Mouse (Mus musculus) embryo, embryonic 11 days (tissue): ENCODE data around the gene Agap1.

Source experiments
- DNase-seq: peaks from one replicate; pipeline ENCODE4 v3.0.0-alpha.2; 2015

Gene Agap1

GRCm38 (mm10) chr1:89673686-89674085 is 219.1 kb downstream of the Agap1 start:
- no peak for DNase-seq

GRCm38 (mm10) chr1:89674681-89675080 is 220.1 kb downstream of the Agap1 start:
- no peak for DNase-seq

- DNase-seq, result no peak
These were observed 221.8 kb downstream of the Agap1 start for GRCm38 (mm10) chr1:89676411-89676810.

GRCm38 (mm10) chr1:89680673-89681072 is 226.1 kb downstream of the Agap1 start:
- DNase-seq, result no peak

GRCm38 (mm10) chr1:89688914-89689313 is 234.3 kb downstream of the Agap1 start:
- DNase-seq, result peak; percentile 47

- DNase-seq, result no peak
These were observed 235.1 kb downstream of the Agap1 start for GRCm38 (mm10) chr1:89689544-89690212.

GRCm38 (mm10) chr1:89691096-89691495 is 236.5 kb downstream of the Agap1 start:
- no peak for DNase-seq

GRCm38 (mm10) chr1:89692420-89692819 is 237.8 kb downstream of the Agap1 start:
- no peak for DNase-seq

- no peak for DNase-seq
These were observed 240.3 kb downstream of the Agap1 start for GRCm38 (mm10) chr1:89694916-89695315.

GRCm38 (mm10) chr1:89697241-89697640 is 242.6 kb downstream of the Agap1 start:
- no peak for DNase-seq

GRCm38 (mm10) chr1:89700166-89700565 is 245.6 kb downstream of the Agap1 start:
- no peak for DNase-seq

- DNase-seq, result no peak
These were observed 246.6 kb downstream of the Agap1 start for GRCm38 (mm10) chr1:89701162-89701730.

- DNase-seq, result peak; percentile 67
These were observed 248.7 kb downstream of the Agap1 start for GRCm38 (mm10) chr1:89703294-89703693.

- no peak for DNase-seq
These were observed 251.1 kb downstream of the Agap1 start for GRCm38 (mm10) chr1:89705670-89706069.

- no peak for DNase-seq
These were observed 252.3 kb downstream of the Agap1 start for GRCm38 (mm10) chr1:89706862-89707261.

- DNase-seq, result no peak
These were observed 253.3 kb downstream of the Agap1 start for GRCm38 (mm10) chr1:89707756-89708480.

GRCm38 (mm10) chr1:89709824-89710223 is 255.2 kb downstream of the Agap1 start:
- no peak for DNase-seq

- no peak for DNase-seq
These were observed 259.1 kb downstream of the Agap1 start for GRCm38 (mm10) chr1:89713681-89714080.

- no peak for DNase-seq
These were observed 259.8 kb downstream of the Agap1 start for GRCm38 (mm10) chr1:89714165-89714980.

- DNase-seq, result no peak
These were observed 261.6 kb downstream of the Agap1 start for GRCm38 (mm10) chr1:89716234-89716633.

- no peak for DNase-seq
These were observed 262.5 kb downstream of the Agap1 start for GRCm38 (mm10) chr1:89717100-89717499.

GRCm38 (mm10) chr1:89718782-89719403 is 264.3 kb downstream of the Agap1 start:
- no peak for DNase-seq

GRCm38 (mm10) chr1:89724141-89724540 is 269.5 kb downstream of the Agap1 start:
- peak; percentile 61 for DNase-seq
